Mouse (Mus musculus) erythroblast, embryonic 14.5 days (primary cell): Measurements from ENCODE around the gene Dcaf12l1.

Source experiments
- GATA1 ChIP-seq: IDR thresholded peaks from 2 replicates; pipeline ENCODE4 v1.6.1; 2012; ENCODE audit warnings: low read length, inconsistent platforms, mixed read lengths
- TAL1 ChIP-seq: IDR thresholded peaks from 3 replicates; pipeline ENCODE4 v1.6.1; 2012; ENCODE audit warnings: low read length, inconsistent platforms, mixed read lengths

- no peak for TF ChIP-seq TAL1
- no peak for TF ChIP-seq GATA1
Observed at GRCm38 (mm10) chrX:44789761-44790411, at the start of gene Dcaf12l1.
